Mouse (Mus musculus) forebrain, embryonic 16.5 days (tissue): ENCODE results near the gene Lrfn1. TPM values are rescaled to one million over a fixed set of nuclear protein-coding genes. Genes with fewer than 3 reads are reported as not detected.

Experiments used
- ATAC-seq: fragments of 200-750 bp; cut with Nextera tagmentation; 2 replicates; pipeline ENCODE4 v1.8.0; 2017; ENCODE audit warnings: mild to moderate bottlenecking, moderate library complexity
- H3K27ac ChIP-seq: fragments of 300-500 bp; sonication (generic); 2 replicates; pipeline ENCODE4 v1.5.1; 2014; ENCODE audit warnings: low read length, control low read depth
- H3K27me3 ChIP-seq: fragments of 300-500 bp; sonication (generic); replicated peaks from 2 replicates; pipeline ENCODE4 v1.6.1; 2014; ENCODE audit warnings: low read length; ENCODE audit not compliant: control insufficient read depth, insufficient read depth
- H3K36me3 ChIP-seq: fragments of 300-500 bp; sonication (generic); 2 replicates; pipeline ENCODE4 v1.6.1; 2014; ENCODE audit not compliant: control insufficient read depth, insufficient read depth
- H3K4me1 ChIP-seq: fragments of 300-500 bp; sonication (generic); replicated peaks from 2 replicates; pipeline ENCODE4 v1.6.1; 2014; ENCODE audit warnings: low read length; ENCODE audit not compliant: control insufficient read depth, insufficient read depth
- H3K4me2 ChIP-seq: fragments of 300-500 bp; sonication (generic); 2 replicates; pipeline ENCODE4 v1.6.1; 2014; ENCODE audit warnings: mild to moderate bottlenecking, low read length, control low read depth
- H3K4me3 ChIP-seq: fragments of 300-500 bp; sonication (generic); replicated peaks from 2 replicates; pipeline ENCODE4 v1.5.1; 2014; ENCODE audit warnings: mild to moderate bottlenecking, low read length, control low read depth
- H3K9ac ChIP-seq: fragments of 300-500 bp; sonication (generic); replicated peaks from 2 replicates; pipeline ENCODE4 v1.6.1; 2014; ENCODE audit warnings: low read depth, low read length, control low read depth
- H3K9me3 ChIP-seq: fragments of 300-500 bp; sonication (generic); 2 replicates; pipeline ENCODE4 v1.6.1; 2016; ENCODE audit warnings: low read length; ENCODE audit not compliant: control insufficient read depth
- WGBS: fragments of 180-500 bp; shearing (Covaris S2); extraction: QIAGEN DNeasy Blood & Tissue Kit; methylation state at CpG from one replicate; pipeline ENCODE4 v1.1.7; 2014; 5-methylcytosine and 5-hydroxymethylcytosine counted together
- polyA plus RNA-seq: library from polyadenylated mRNA; unstranded; fragments of >200 nt; fragmentation: Nextera tagmentation; extraction: Ambion mirVana; gene quantifications from 2 replicates; pipeline ENCODE4 v1.2.1, GENCODE M21; 2015

The Lrfn1 gene
- 9.1 and 10.6 TPM in 2 replicates for polyA plus RNA-seq

- no peaks in the 10 kb centered on the region for H3K27me3 ChIP-seq
- peak within 1 kb of the TSS; percentile 12; the same call in 1 of the 2 replicates for H3K27ac ChIP-seq
- H3K9ac ChIP-seq, result peak within 1 kb of the TSS; percentile 92
- under 1% methylated on average over 47 of the region's 97 CpGs for WGBS
- H3K4me3 ChIP-seq, result peak within 1 kb of the TSS; percentile 85
- peaks cover 15% of the 10 kb centered on the region for H3K4me1 ChIP-seq
- H3K36me3 ChIP-seq, result peaks cover 15% of the 10 kb centered on the region; the same call in 1 of the 2 replicates
- no peaks in the 10 kb centered on the region for H3K9me3 ChIP-seq
- ATAC-seq, result peak; percentile 64
- H3K4me2 ChIP-seq, result peak within 1 kb of the TSS; percentile 68
Observed at GRCm38 (mm10) chr7:28451531-28452360, at the start of gene Lrfn1. Gene Lrfn1 (plus strand): TSS chr7:28451980.

GRCm38 (mm10) chr7:28410841-28411475, 40.8 kb upstream of the Lrfn1 start:
- 86% methylated on average over 3 of the region's 3 CpGs for WGBS
- Histone ChIP-seq H3K27ac (no peak overlapping the region), H3K36me3 (peaks cover 30% of the 10 kb centered on the region), H3K27me3 (no peaks in the 10 kb centered on the region), H3K9ac (no peak overlapping the region), H3K4me2 (no peak overlapping the region), H3K9me3 (no peaks in the 10 kb centered on the region), H3K4me1 (no peaks in the 10 kb centered on the region), H3K4me3 (no peak overlapping the region)
- no peak for ATAC-seq

- H3K4me2 ChIP-seq, result no peak overlapping the region
- ATAC-seq, result no peak
- H3K4me1 ChIP-seq, result no peaks in the 10 kb centered on the region
- no peaks in the 10 kb centered on the region for H3K9me3 ChIP-seq
- no peak overlapping the region for H3K4me3 ChIP-seq
- H3K36me3 ChIP-seq, result peaks cover 19% of the 10 kb centered on the region
- no peak overlapping the region for H3K9ac ChIP-seq
- H3K27me3 ChIP-seq, result no peaks in the 10 kb centered on the region
- WGBS, result 88% methylated on average over 4 of the region's 4 CpGs
- H3K27ac ChIP-seq, result no peak overlapping the region
Observed at GRCm38 (mm10) chr7:28412826-28413225, 39.0 kb upstream of the Lrfn1 start.

GRCm38 (mm10) chr7:28417368-28417767, 34.4 kb upstream of the Lrfn1 start:
- H3K4me3 ChIP-seq, result no peak overlapping the region
- H3K27ac ChIP-seq, result no peak overlapping the region
- no peaks in the 10 kb centered on the region for H3K4me1 ChIP-seq
- H3K4me2 ChIP-seq, result no peak overlapping the region
- no peaks in the 10 kb centered on the region for H3K9me3 ChIP-seq
- H3K36me3 ChIP-seq, result peaks cover 14% of the 10 kb centered on the region
- no peak for ATAC-seq
- H3K27me3 ChIP-seq, result no peaks in the 10 kb centered on the region
- H3K9ac ChIP-seq, result no peak overlapping the region

GRCm38 (mm10) chr7:28418096-28418670, 33.6 kb upstream of the Lrfn1 start:
- Histone ChIP-seq H3K36me3 (peaks cover 14% of the 10 kb centered on the region), H3K9ac (no peak overlapping the region), H3K9me3 (no peaks in the 10 kb centered on the region), H3K4me3 (no peak overlapping the region), H3K4me2 (no peak overlapping the region), H3K27me3 (no peaks in the 10 kb centered on the region), H3K4me1 (no peaks in the 10 kb centered on the region), H3K27ac (no peak overlapping the region)
- no peak; the same call in 1 of the 2 replicates for ATAC-seq
- 68% methylated on average over 8 of the region's 8 CpGs for whole genome bisulfite sequencing

GRCm38 (mm10) chr7:28419416-28419815, 32.4 kb upstream of the Lrfn1 start:
- WGBS, result 95% methylated on average over 2 of the region's 2 CpGs
- ATAC-seq, result no peak
- peaks cover 8% of the 10 kb centered on the region; the same call in 1 of the 2 replicates for H3K36me3 ChIP-seq
- H3K4me2 ChIP-seq, result no peak overlapping the region
- H3K9me3 ChIP-seq, result no peaks in the 10 kb centered on the region
- H3K27ac ChIP-seq, result no peak overlapping the region
- H3K27me3 ChIP-seq, result no peaks in the 10 kb centered on the region
- no peak overlapping the region for H3K4me3 ChIP-seq
- no peaks in the 10 kb centered on the region for H3K4me1 ChIP-seq
- no peak overlapping the region for H3K9ac ChIP-seq

GRCm38 (mm10) chr7:28423018-28423417, 28.8 kb upstream of the Lrfn1 start:
- 100% methylated on average over 1 of the region's 1 CpGs for WGBS
- Histone ChIP-seq H3K4me1 (no peaks in the 10 kb centered on the region), H3K9me3 (no peaks in the 10 kb centered on the region), H3K4me3 (no peak overlapping the region), H3K27me3 (no peaks in the 10 kb centered on the region), H3K9ac (no peak overlapping the region), H3K36me3 (0 out of 2 replicates have a peak, but pooled peaks cover 3% of the 10 kb centered on the region), H3K27ac (no peak overlapping the region), H3K4me2 (no peak overlapping the region)
- no peak for ATAC-seq

- Histone ChIP-seq H3K36me3 (peaks cover 3% of the 10 kb centered on the region; the same call in 1 of the 2 replicates), H3K9ac (no peak overlapping the region), H3K27me3 (no peaks in the 10 kb centered on the region), H3K4me1 (peaks cover 9% of the 10 kb centered on the region), H3K4me2 (no peak overlapping the region), H3K27ac (no peak overlapping the region), H3K9me3 (no peaks in the 10 kb centered on the region), H3K4me3 (no peak overlapping the region)
- no peak for ATAC-seq
Observed at GRCm38 (mm10) chr7:28427738-28428137, 24.0 kb upstream of the Lrfn1 start.

GRCm38 (mm10) chr7:28430512-28430911, 21.3 kb upstream of the Lrfn1 start:
- H3K4me2 ChIP-seq, result no peak overlapping the region
- 80% methylated on average over 1 of the region's 1 CpGs for WGBS
- ATAC-seq, result no peak
- H3K4me3 ChIP-seq, result no peak overlapping the region
- H3K4me1 ChIP-seq, result peaks cover 36% of the 10 kb centered on the region
- H3K9ac ChIP-seq, result no peak overlapping the region
- H3K36me3 ChIP-seq, result peaks cover 3% of the 10 kb centered on the region; the same call in 1 of the 2 replicates
- no peaks in the 10 kb centered on the region for H3K9me3 ChIP-seq
- no peak overlapping the region for H3K27ac ChIP-seq
- H3K27me3 ChIP-seq, result no peaks in the 10 kb centered on the region
